ENCODE assay signal across 12 mouse cellular contexts in the genomic region with DNA sequence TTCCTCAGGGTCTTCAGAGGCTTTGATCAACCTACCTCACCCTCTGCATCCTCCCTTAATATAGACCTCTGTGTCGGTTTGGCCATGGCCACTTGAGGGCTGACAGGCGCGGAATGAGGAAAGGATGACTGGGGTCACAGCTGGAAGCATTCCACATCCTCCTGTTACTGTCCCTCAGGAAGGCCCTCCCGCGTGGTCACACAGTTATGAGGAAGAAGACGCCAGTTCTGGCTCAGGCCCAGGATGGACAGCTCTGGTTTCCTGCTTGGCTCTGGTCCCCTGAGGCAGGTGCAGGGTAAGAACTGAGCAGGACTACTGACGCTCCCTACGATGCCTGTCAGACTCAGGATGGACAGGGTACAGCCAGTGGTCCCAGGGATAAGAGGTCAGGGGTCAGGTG. TPM values are rescaled to one million over a fixed set of nuclear protein-coding genes. Genes with fewer than 3 reads are reported as not detected.
DNase-seq lines count a peak whose midpoint lies in the region; ATAC-seq lines count a peak whose summit lies in the region.
"Had no signal": no experiment of that assay in that cellular context is flagged by ENCODE, and none has a peak within 500 bp of the region (broad histone marks: within the 10 kb centered on the region; RNA-seq: fewer than 3 reads in every experiment).

No protein-coding gene starts in this region.

- DNase-seq in kidney, adult 11 months = peak; percentile 63
- DNase-seq in embryonic facial prominence, embryonic 10.5 days (ENCODE audit: low spot score) = no peak
- DNase-seq in heart, embryonic 10.5 days (ENCODE audit: low spot score) = no peak
- DNase-seq in kidney, postnatal 4 days = peak; percentile 69 to 76
- no peak for DNase-seq in hindbrain, embryonic 11.5 days (ENCODE audit: low spot score)
- no peak for DNase-seq in spleen, postnatal 4 days (ENCODE audit: low spot score in 2 of 2)
- DNase-seq in yolk sac, embryonic 10.5 days (ENCODE audit: low spot score) = no peak
- DNase-seq: spleen, adult 18-20 months had no signal

- no peak overlapping the region for H3K9ac ChIP-seq in kidney, embryonic 14.5 days (ENCODE audit: low read depth, low read length)
- no peak overlapping the region for H3K9ac ChIP-seq in hindbrain, embryonic 11.5 days (ENCODE audit: low read depth, low read length)
- H3K9ac ChIP-seq: hindbrain, embryonic 12.5 days; limb, embryonic 15.5 days had no signal

- H3K4me1 ChIP-seq in kidney, embryonic 14.5 days (ENCODE audit: control insufficient read depth, insufficient read depth, low read length) = peaks cover 32% of the 10 kb centered on the region
- peaks cover 64% of the 10 kb centered on the region for H3K4me1 ChIP-seq in embryonic facial prominence, embryonic 10.5 days
- peaks cover 67% of the 10 kb centered on the region for H3K4me1 ChIP-seq in heart, embryonic 10.5 days
- peaks cover 9% of the 10 kb centered on the region for H3K4me1 ChIP-seq in hindbrain, embryonic 11.5 days (replicated peaks; ENCODE audit: control insufficient read depth, insufficient read depth, low read length)

- no peaks in the 10 kb centered on the region for H3K36me3 ChIP-seq in kidney, embryonic 14.5 days (ENCODE audit: control insufficient read depth, insufficient read depth, low read length)
- no peaks in the 10 kb centered on the region for H3K36me3 ChIP-seq in embryonic facial prominence, embryonic 10.5 days (replicated peaks)
- no peaks in the 10 kb centered on the region for H3K36me3 ChIP-seq in heart, embryonic 10.5 days
- no peaks in the 10 kb centered on the region for H3K36me3 ChIP-seq in hindbrain, embryonic 11.5 days (ENCODE audit: control insufficient read depth, insufficient read depth, low read length)
- H3K36me3 ChIP-seq: hindbrain, embryonic 12.5 days; limb, embryonic 15.5 days had no signal

- ATAC-seq in kidney, embryonic 14.5 days (ENCODE audit: low FRiP score, low TSS enrichment) = no peak
- ATAC-seq in hindbrain, embryonic 11.5 days (ENCODE audit: low FRiP score) = no peak
- ATAC-seq: midbrain, embryonic 16.5 days had no signal

- no peak overlapping the region for H3K4me3 ChIP-seq in kidney, embryonic 14.5 days (ENCODE audit: low read length)
- H3K4me3 ChIP-seq in embryonic facial prominence, embryonic 10.5 days = no peak overlapping the region
- no peak overlapping the region for H3K4me3 ChIP-seq in heart, embryonic 10.5 days
- H3K4me3 ChIP-seq in hindbrain, embryonic 11.5 days (ENCODE audit: low read depth, low read length) = no peak overlapping the region
- H3K4me3 ChIP-seq: hindbrain, embryonic 12.5 days; limb, embryonic 15.5 days had no signal

- H3K27me3 ChIP-seq in kidney, embryonic 14.5 days (ENCODE audit: control insufficient read depth, insufficient read depth, low read length) = no peaks in the 10 kb centered on the region
- no peaks in the 10 kb centered on the region for H3K27me3 ChIP-seq in embryonic facial prominence, embryonic 10.5 days (replicated peaks; ENCODE audit: low read depth, poor library complexity, severe bottlenecking)
- H3K27me3 ChIP-seq in heart, embryonic 10.5 days (ENCODE audit: insufficient read depth, poor library complexity, severe bottlenecking) = no peaks in the 10 kb centered on the region; the same call in 1 of the 2 replicates
- H3K27me3 ChIP-seq in hindbrain, embryonic 11.5 days (ENCODE audit: control insufficient read depth, insufficient read depth, low read length) = no peaks in the 10 kb centered on the region
- H3K27me3 ChIP-seq: hindbrain, embryonic 12.5 days; limb, embryonic 15.5 days had no signal

- H3K4me2 ChIP-seq in kidney, embryonic 14.5 days (replicated peaks; ENCODE audit: low read depth, low read length) = no peak overlapping the region
- H3K4me2 ChIP-seq in hindbrain, embryonic 11.5 days (replicated peaks; ENCODE audit: low read depth, low read length) = no peak overlapping the region
- H3K4me2 ChIP-seq: hindbrain, embryonic 12.5 days; limb, embryonic 15.5 days had no signal

- 20% methylated on average over 8 of the region's 8 CpGs for WGBS in kidney, embryonic 14.5 days
- 59% methylated on average over 8 of the region's 8 CpGs for WGBS in embryonic facial prominence, embryonic 10.5 days
- WGBS in heart, embryonic 10.5 days = 49% methylated on average over 8 of the region's 8 CpGs
- 56% methylated on average over 8 of the region's 8 CpGs for WGBS in hindbrain, embryonic 11.5 days

- H3K27ac ChIP-seq in kidney, embryonic 14.5 days (ENCODE audit: low read depth, low read length) = no peak overlapping the region
- H3K27ac ChIP-seq in embryonic facial prominence, embryonic 10.5 days (replicated peaks) = 0 out of 2 replicates have a peak overlapping the region, but pooled peaks have one; percentile 41
- peak overlapping the region; percentile 19 for H3K27ac ChIP-seq in heart, embryonic 10.5 days
- H3K27ac ChIP-seq in hindbrain, embryonic 11.5 days (ENCODE audit: low read depth, low read length) = no peak overlapping the region
- H3K27ac ChIP-seq: hindbrain, embryonic 12.5 days had no signal

- no peaks in the 10 kb centered on the region for H3K9me3 ChIP-seq in kidney, embryonic 14.5 days (ENCODE audit: control insufficient read depth, low read length)
- H3K9me3 ChIP-seq in embryonic facial prominence, embryonic 10.5 days = no peaks in the 10 kb centered on the region
- no peaks in the 10 kb centered on the region for H3K9me3 ChIP-seq in heart, embryonic 10.5 days
- H3K9me3 ChIP-seq in hindbrain, embryonic 11.5 days (ENCODE audit: control insufficient read depth, low read length) = no peaks in the 10 kb centered on the region
- H3K9me3 ChIP-seq: hindbrain, embryonic 12.5 days; limb, embryonic 15.5 days had no signal

RNA-seq across cellular contexts. Expression of a gene that starts 1.3 kb away (rescaled TPM):
- polyA plus RNA-seq in kidney, embryonic 14.5 days (2014; fragmentation: Nextera tagmentation; extraction: Ambion mirVana) = 0.62 and 1.6 TPM in 2 replicates
- 0.10 and 0.19 TPM in 2 replicates for polyA plus RNA-seq in embryonic facial prominence, embryonic 10.5 days (2016; fragmentation: Nextera tagmentation; extraction: Ambion mirVana)
- 0.25 and 0.49 TPM in 2 replicates for polyA plus RNA-seq in heart, embryonic 10.5 days (2016; fragmentation: Nextera tagmentation; extraction: Ambion mirVana)
- 1.1 and 1.5 TPM in 2 replicates for polyA plus RNA-seq in hindbrain, embryonic 11.5 days (2014; fragmentation: Nextera tagmentation; extraction: Ambion mirVana)

RNA-seq across cellular contexts. Expression of a gene that starts 11.7 kb away (rescaled TPM):
- 2,303 and 2,603 TPM in 2 replicates for polyA plus RNA-seq in kidney, embryonic 14.5 days (2014; fragmentation: Nextera tagmentation; extraction: Ambion mirVana)
- polyA plus RNA-seq in embryonic facial prominence, embryonic 10.5 days (2016; fragmentation: Nextera tagmentation; extraction: Ambion mirVana) = 3,067 and 3,150 TPM in 2 replicates
- polyA plus RNA-seq in heart, embryonic 10.5 days (2016; fragmentation: Nextera tagmentation; extraction: Ambion mirVana) = 1,513 and 2,033 TPM in 2 replicates
- 3,592 and 3,665 TPM in 2 replicates for polyA plus RNA-seq in hindbrain, embryonic 11.5 days (2014; fragmentation: Nextera tagmentation; extraction: Ambion mirVana)

RNA-seq across cellular contexts. Expression of a gene that starts 18.5 kb away (rescaled TPM):
- 32.1 and 40.3 TPM in 2 replicates for polyA plus RNA-seq in kidney, embryonic 14.5 days (2014; fragmentation: Nextera tagmentation; extraction: Ambion mirVana)
- polyA plus RNA-seq in embryonic facial prominence, embryonic 10.5 days (2016; fragmentation: Nextera tagmentation; extraction: Ambion mirVana) = 38.3 and 39.0 TPM in 2 replicates
- 32.5 and 35.9 TPM in 2 replicates for polyA plus RNA-seq in heart, embryonic 10.5 days (2016; fragmentation: Nextera tagmentation; extraction: Ambion mirVana)
- 27.8 and 33.6 TPM in 2 replicates for polyA plus RNA-seq in hindbrain, embryonic 11.5 days (2014; fragmentation: Nextera tagmentation; extraction: Ambion mirVana)

Comparison
In these comparisons a context has a peak if more than half of its experiments do, and no peak if none do; other contexts are left out.
1. DNase-seq: peak in kidney, adult 11 months (single experiment) and kidney, postnatal 4 days (2 of 2); none in embryonic facial prominence, embryonic 10.5 days (single experiment), heart, embryonic 10.5 days (single experiment), hindbrain, embryonic 11.5 days (single experiment), spleen, postnatal 4 days (0 of 2) and yolk sac, embryonic 10.5 days (single experiment).
2. H3K27ac ChIP-seq: peak in embryonic facial prominence, embryonic 10.5 days (single experiment) and heart, embryonic 10.5 days (single experiment); none in kidney, embryonic 14.5 days (single experiment) and hindbrain, embryonic 11.5 days (single experiment).